Mouse (Mus musculus) duodenum, adult 2 months (tissue): Measurements from ENCODE around the gene Cdc27. TPM values are rescaled to one million over a fixed set of nuclear protein-coding genes. Genes with fewer than 3 reads are reported as not detected.

Source experiments
- polyA plus RNA-seq: library from polyadenylated mRNA; depleted of rRNA; stranded (reverse); fragments of >200 nt; gene quantifications from 2 replicates; pipeline ENCODE4 v1.2.3, GENCODE M21; 2012; ENCODE audit warnings: low replicate concordance; rRNA removed

Gene Cdc27
- polyA plus RNA-seq, result 0.62 and 0.93 TPM in 2 replicates

DNA sequence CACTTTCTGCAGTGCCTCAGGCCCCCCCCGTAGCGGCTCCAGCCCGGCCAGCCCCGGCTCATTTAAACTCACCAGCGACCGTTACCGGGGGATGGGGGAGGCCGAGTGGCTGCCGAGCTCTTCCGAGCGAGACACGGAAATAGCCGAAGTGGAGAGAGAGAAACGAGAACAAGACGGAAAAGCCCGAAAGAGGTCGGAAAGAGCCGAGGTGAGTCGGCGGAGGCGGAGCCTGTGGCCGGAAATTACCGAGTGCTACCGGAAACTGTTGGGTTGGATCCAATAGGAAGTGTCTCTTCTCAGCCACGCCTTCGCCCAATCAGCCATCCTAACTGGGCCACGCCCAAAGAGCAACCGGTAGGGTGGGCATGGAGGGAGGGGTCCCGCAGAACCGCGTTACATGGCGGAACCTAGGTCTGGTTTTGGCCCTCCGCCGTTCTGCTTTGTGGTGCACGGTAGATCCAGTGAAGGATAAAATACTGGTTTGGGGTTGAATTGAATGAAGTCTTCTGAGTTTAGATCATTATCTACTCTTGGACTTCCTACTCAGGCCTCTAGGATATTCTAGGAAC is at the start of gene Cdc27, which contains the start of gene Myl4:
Gene Cdc27 (minus strand): TSS at position 215 of the 569 bp plus-strand sequence.
Gene Myl4 (plus strand): TSS at position 258 of the 569 bp plus-strand sequence.

DNA sequence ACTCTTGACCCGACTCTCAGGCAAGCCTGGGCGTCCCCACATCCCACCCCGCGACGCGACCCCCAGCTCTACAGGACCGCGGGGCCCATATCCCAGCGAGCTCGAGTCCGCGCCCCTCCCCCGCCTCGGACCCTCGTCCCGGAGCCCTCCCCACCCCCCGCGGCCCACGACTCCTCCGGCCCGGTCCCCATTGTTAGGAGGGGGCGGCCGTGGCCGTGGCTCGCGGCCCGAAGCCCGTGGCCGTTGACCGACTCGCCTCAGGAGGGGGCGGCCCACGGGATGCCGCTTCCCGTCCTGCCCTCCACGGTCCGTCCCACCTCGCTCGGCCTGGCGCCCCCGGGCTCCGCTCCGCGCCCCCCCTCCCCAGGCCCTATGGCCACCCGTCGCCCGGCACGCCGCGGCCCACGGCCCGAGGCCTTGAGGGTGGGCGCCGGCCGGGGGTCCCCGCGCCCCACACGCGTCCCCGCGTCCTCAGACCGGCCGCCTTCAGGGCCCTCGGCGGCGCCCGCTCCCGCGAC is 81.6 kb downstream of the Cdc27 start, which contains the start of gene Kansl1:
Gene Kansl1 (minus strand): TSS at position 111 of the 518 bp plus-strand sequence.

Other genes with a start within 250 kb of the Cdc27 start
- 37.8 and 52.2 TPM in 2 replicates for gene Kansl1, start 81.8 kb downstream of the Cdc27 start, polyA plus RNA-seq
- gene Myl4, start within 50 bp of the Cdc27 start, polyA plus RNA-seq, result 0.89 and 1.9 TPM in 2 replicates
- 3.4 and 4.6 TPM in 2 replicates for gene Itgb3, start 57.4 kb upstream of the Cdc27 start, polyA plus RNA-seq
- gene Gm11639, start 135.1 kb upstream of the Cdc27 start, polyA plus RNA-seq, result not detected in 2 replicates